Mouse (Mus musculus): ENCODE results near the gene Rdh16f1. TPM values are rescaled to one million over a fixed set of nuclear protein-coding genes. Genes with fewer than 3 reads are reported as not detected.
A peak's percentile ranks its signal among the peaks of the same experiment; 100 is the strongest.
"Not testable (repeated sequence)": the region's sequence is repeated elsewhere in the genome, so short reads cannot be mapped to it uniquely, and the experiment has no call there.

The Rdh16f1 gene
- polyA plus RNA-seq, 1 experiment from 2014 or later = not detected

DNA sequence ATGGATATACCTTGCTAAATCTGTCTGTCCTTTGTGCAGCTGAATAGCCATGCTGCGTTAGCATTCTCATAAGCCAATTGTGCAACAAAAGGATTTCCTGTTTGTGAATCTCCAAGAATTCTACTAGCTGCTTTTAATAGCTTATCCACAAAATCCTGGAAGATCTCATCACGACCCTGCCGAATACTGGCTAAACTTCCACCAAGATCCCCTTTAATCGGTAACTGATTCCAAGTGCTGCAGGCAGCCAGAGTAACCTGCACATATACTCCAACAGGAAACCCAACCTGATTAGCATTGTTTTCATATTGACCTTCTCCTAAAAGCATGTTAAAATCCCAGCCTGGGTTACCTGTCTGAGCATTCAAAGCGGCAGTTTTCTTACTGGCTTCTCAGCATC lies 75.7 kb downstream of the Rdh16f1 start:
- Histone ChIP-seq H3K9ac (ENCODE audit: low read depth, low read length) (no peak overlapping the region), H3K27ac (ENCODE audit: low read depth, low read length) (peak overlapping the region; percentile 59; the same call in 1 of the 2 replicates), H3K4me3 (ENCODE audit: low read length) (no peak overlapping the region), H3K27me3 (ENCODE audit: control insufficient read depth, insufficient read depth, low read length) (no peaks in the 10 kb centered on the region), H3K4me1 (ENCODE audit: control insufficient read depth, insufficient read depth, low read length) (no peaks in the 10 kb centered on the region), H3K9me3 (ENCODE audit: control insufficient read depth, low read length) (no peaks in the 10 kb centered on the region), H3K36me3 (ENCODE audit: control insufficient read depth, insufficient read depth, low read length) (no peaks in the 10 kb centered on the region), H3K4me2 (replicated peaks; ENCODE audit: low read depth, low read length) (no peak overlapping the region)
- no peak for ATAC-seq (ENCODE audit: low FRiP score, low TSS enrichment)
- 64% methylated on average over 5 of the region's 5 CpGs for WGBS

DNA sequence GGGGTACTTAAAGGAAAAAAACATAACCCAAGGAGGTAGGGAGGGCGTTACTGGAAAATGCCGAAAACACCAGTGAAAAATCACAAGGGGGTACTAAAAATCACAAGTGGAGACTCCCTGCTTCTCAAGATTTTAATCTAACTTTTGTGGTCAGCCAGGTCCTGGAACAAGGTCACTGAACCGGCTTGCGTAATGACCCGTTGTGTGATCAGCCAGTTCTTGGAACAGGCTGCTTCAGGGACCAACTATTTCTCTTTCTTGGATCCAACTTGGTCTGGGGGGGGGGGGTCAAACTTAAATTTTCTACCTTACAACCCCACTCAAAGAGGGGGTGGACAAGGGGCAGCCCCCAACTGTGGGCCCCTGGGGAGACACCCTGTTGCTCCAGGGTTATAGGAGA lies 78.2 kb downstream of the Rdh16f1 start:
- not testable (repeated sequence) for ATAC-seq (ENCODE audit: low FRiP score, low TSS enrichment); H3K4me1 ChIP-seq (ENCODE audit: control insufficient read depth, insufficient read depth, low read length); H3K27me3 ChIP-seq (ENCODE audit: control insufficient read depth, insufficient read depth, low read length); H3K36me3 ChIP-seq (ENCODE audit: control insufficient read depth, insufficient read depth, low read length); H3K9me3 ChIP-seq (ENCODE audit: control insufficient read depth, low read length); H3K4me3 ChIP-seq (ENCODE audit: low read length); H3K27ac ChIP-seq (ENCODE audit: low read depth, low read length); H3K9ac ChIP-seq (ENCODE audit: low read depth, low read length); H3K4me2 ChIP-seq (replicated peaks; ENCODE audit: low read depth, low read length)
- WGBS = 92% methylated on average over 5 of the region's 5 CpGs

- Histone ChIP-seq H3K4me1 (ENCODE audit: control insufficient read depth, insufficient read depth, low read length) (no peaks in the 10 kb centered on the region), H3K9me3 (ENCODE audit: control insufficient read depth, low read length) (no peaks in the 10 kb centered on the region), H3K27ac (ENCODE audit: low read depth, low read length) (no peak overlapping the region), H3K4me3 (ENCODE audit: low read length) (no peak overlapping the region), H3K9ac (ENCODE audit: low read depth, low read length) (no peak overlapping the region), H3K27me3 (ENCODE audit: control insufficient read depth, insufficient read depth, low read length) (no peaks in the 10 kb centered on the region), H3K36me3 (ENCODE audit: control insufficient read depth, insufficient read depth, low read length) (no peaks in the 10 kb centered on the region), H3K4me2 (replicated peaks; ENCODE audit: low read depth, low read length) (no peak overlapping the region)
- ATAC-seq (ENCODE audit: low FRiP score, low TSS enrichment) = no peak
- 87% methylated on average over 2 of the region's 2 CpGs for WGBS
Observed at GRCm38 (mm10) chr10:127838539-127838938, 79.0 kb downstream of the Rdh16f1 start.

DNA sequence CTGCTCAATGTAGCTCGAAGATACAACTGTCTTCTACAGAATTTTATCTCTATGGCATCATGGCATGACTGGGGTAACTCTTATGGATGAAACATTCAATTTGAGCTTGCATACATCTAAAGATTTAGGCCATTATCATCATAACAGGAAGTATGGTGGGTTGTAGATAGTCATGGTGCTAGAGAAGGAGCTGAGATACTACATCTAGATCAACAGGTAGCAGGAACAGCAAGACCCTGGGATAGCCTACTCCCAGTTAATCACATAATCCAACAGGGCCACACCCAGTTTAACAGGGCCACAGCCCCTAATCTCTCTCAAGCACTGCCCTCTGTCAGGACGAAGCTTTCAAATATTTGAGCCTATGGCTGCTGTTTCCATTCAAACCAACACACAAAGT lies 81.2 kb downstream of the Rdh16f1 start:
- no peak for ATAC-seq (ENCODE audit: low FRiP score, low TSS enrichment)
- no peaks in the 10 kb centered on the region for H3K27me3 ChIP-seq (ENCODE audit: control insufficient read depth, insufficient read depth, low read length)
- 86% methylated on average over 2 of the region's 2 CpGs for WGBS

More for the DNA sequence above, 81.2 kb downstream of the Rdh16f1 start:
- Histone ChIP-seq H3K4me3 (ENCODE audit: low read length) (no peak overlapping the region), H3K36me3 (ENCODE audit: control insufficient read depth, insufficient read depth, low read length) (no peaks in the 10 kb centered on the region), H3K27ac (ENCODE audit: low read depth, low read length) (no peak overlapping the region), H3K9me3 (ENCODE audit: control insufficient read depth, low read length) (no peaks in the 10 kb centered on the region), H3K4me2 (replicated peaks; ENCODE audit: low read depth, low read length) (no peak overlapping the region), H3K9ac (ENCODE audit: low read depth, low read length) (no peak overlapping the region), H3K4me1 (ENCODE audit: control insufficient read depth, insufficient read depth, low read length) (no peaks in the 10 kb centered on the region)

Other genes starting within 250 kb of the Rdh16f1 start
- 27.1 and 32.7 TPM in 2 replicates for gene Ndufa4l2, start 244.8 kb upstream of the Rdh16f1 start, polyA plus RNA-seq (2014; fragmentation: Nextera tagmentation; extraction: Ambion mirVana)
- 68.9 and 99.8 TPM in 2 replicates for gene Shmt2, start 237.3 kb upstream of the Rdh16f1 start, polyA plus RNA-seq (2014; fragmentation: Nextera tagmentation; extraction: Ambion mirVana)
- 0.49 and 1.2 TPM in 2 replicates for gene Nxph4, start 225.2 kb upstream of the Rdh16f1 start, polyA plus RNA-seq (2014; fragmentation: Nextera tagmentation; extraction: Ambion mirVana)
- 44.2 and 54.9 TPM in 2 replicates for gene Lrp1, start 138.6 kb upstream of the Rdh16f1 start, polyA plus RNA-seq (2014; fragmentation: Nextera tagmentation; extraction: Ambion mirVana)
- gene Stat6, start 116.8 kb upstream of the Rdh16f1 start, polyA plus RNA-seq (2014; fragmentation: Nextera tagmentation; extraction: Ambion mirVana) = 14.0 and 18.9 TPM in 2 replicates
- 7.6 and 12.4 TPM in 2 replicates for gene Nemp1, start 92.9 kb upstream of the Rdh16f1 start, polyA plus RNA-seq (2014; fragmentation: Nextera tagmentation; extraction: Ambion mirVana)
- gene Nab2, start 91.2 kb upstream of the Rdh16f1 start, polyA plus RNA-seq (2014; fragmentation: Nextera tagmentation; extraction: Ambion mirVana) = 19.0 and 19.8 TPM in 2 replicates
- gene Myo1a, start 54.6 kb upstream of the Rdh16f1 start, polyA plus RNA-seq (2014; fragmentation: Nextera tagmentation; extraction: Ambion mirVana) = 0.20 and 0.45 TPM in 2 replicates
- 1.6 and 2.8 TPM in 2 replicates for gene Tac2, start 35.3 kb upstream of the Rdh16f1 start, polyA plus RNA-seq (2014; fragmentation: Nextera tagmentation; extraction: Ambion mirVana)
- 6.9 and 7.6 TPM in 2 replicates for gene Zbtb39, start 20.2 kb upstream of the Rdh16f1 start, polyA plus RNA-seq (2014; fragmentation: Nextera tagmentation; extraction: Ambion mirVana)
- gene Gpr182, start 8.1 kb upstream of the Rdh16f1 start, polyA plus RNA-seq (2014; fragmentation: Nextera tagmentation; extraction: Ambion mirVana) = 2.0 and 3.7 TPM in 2 replicates
- 0.05 and 0.07 TPM in 2 replicates for gene Rdh1, start 66 bp upstream of the Rdh16f1 start, polyA plus RNA-seq (2014; fragmentation: Nextera tagmentation; extraction: Ambion mirVana)
- gene Rdh9, start 16.6 kb downstream of the Rdh16f1 start, polyA plus RNA-seq (2014; fragmentation: Nextera tagmentation; extraction: Ambion mirVana) = 0.32 TPM in 1 of 2 replicates, not detected in the other
- 0.07 and 0.14 TPM in 2 replicates for gene Rdh16, start 41.4 kb downstream of the Rdh16f1 start, polyA plus RNA-seq (2014; fragmentation: Nextera tagmentation; extraction: Ambion mirVana)
- gene Rdh19, start 90.1 kb downstream of the Rdh16f1 start, polyA plus RNA-seq (2014; fragmentation: Nextera tagmentation; extraction: Ambion mirVana) = not detected in 2 replicates
- not detected in 2 replicates for gene Rdh16f2, start 106.7 kb downstream of the Rdh16f1 start, polyA plus RNA-seq (2014; fragmentation: Nextera tagmentation; extraction: Ambion mirVana)
- not detected in 2 replicates for gene Rdh7, start 129.0 kb downstream of the Rdh16f1 start, polyA plus RNA-seq (2014; fragmentation: Nextera tagmentation; extraction: Ambion mirVana)
- gene Sdr9c7, start 138.7 kb downstream of the Rdh16f1 start, polyA plus RNA-seq (2014; fragmentation: Nextera tagmentation; extraction: Ambion mirVana) = not detected in 2 replicates
- gene Hsd17b6, start 247.8 kb downstream of the Rdh16f1 start, polyA plus RNA-seq (2014; fragmentation: Nextera tagmentation; extraction: Ambion mirVana) = not detected in 2 replicates

Measured in kidney, embryonic 14.5 days (tissue).